Mouse (Mus musculus) C2C12 (cell line): ENCODE data around the gene Aph1c.

Experiments
- CEBPB ChIP-seq: IDR thresholded peaks from one replicate; pipeline ENCODE4 v1.6.1; 2011; ENCODE audit warnings: low read depth, mild to moderate bottlenecking, control low read depth, moderate library complexity
- CTCF ChIP-seq: IDR thresholded peaks from one replicate; pipeline ENCODE4 v1.5.1; 2011; ENCODE audit not compliant: control insufficient read depth, insufficient read depth, insufficient read length
- USF1 ChIP-seq: IDR thresholded peaks from one replicate; pipeline ENCODE4 v1.6.1; 2011; ENCODE audit warnings: low read depth, mild to moderate bottlenecking, control low read depth, moderate library complexity

DNA sequence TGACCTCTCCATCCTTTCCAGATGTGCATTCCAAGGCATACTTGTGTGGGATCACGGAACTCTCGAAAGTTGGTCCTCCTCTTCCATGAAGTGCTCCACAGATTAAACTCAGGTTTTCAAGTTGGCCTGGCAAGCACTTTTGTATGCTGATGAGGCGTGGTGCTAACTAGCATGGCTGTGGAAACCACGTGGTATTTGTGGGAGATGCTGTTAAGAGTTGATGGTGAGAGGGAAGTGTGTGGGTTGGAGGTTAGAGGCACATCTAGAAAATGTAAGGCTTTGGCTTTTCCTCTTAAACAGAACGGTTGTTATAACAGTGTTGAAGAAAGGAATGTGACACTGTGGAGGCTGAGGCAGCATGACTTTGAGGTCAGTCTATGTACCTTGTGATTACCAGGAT lies 13.5 kb downstream of the Aph1c start:
- TF ChIP-seq CEBPB (no peak), CTCF (no peak), USF1 (no peak)
